Mouse (Mus musculus): ENCODE data around the gene Naa11.

Naa11 gene

DNA sequence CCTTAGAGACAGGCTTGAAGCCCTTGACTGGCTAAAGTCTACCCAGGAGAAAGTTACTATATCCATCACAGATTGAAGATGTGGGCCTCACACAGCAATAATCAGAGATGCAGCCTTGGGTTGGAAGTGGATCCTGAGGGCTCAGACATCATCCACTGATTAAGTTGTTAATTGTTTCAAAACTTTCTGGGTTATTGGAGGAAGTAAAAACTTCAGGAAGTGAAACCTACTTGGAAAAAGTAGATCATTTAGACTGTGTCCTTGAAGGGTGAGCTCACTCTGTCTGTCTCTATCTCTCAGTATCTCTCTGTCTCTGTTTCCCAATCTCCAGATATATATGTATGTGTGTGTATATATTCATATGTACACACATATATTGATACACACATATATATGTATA lies 47.0 kb downstream of the Naa11 start:
- DNase-seq (ENCODE audit: low read depth) = no peak

DNA sequence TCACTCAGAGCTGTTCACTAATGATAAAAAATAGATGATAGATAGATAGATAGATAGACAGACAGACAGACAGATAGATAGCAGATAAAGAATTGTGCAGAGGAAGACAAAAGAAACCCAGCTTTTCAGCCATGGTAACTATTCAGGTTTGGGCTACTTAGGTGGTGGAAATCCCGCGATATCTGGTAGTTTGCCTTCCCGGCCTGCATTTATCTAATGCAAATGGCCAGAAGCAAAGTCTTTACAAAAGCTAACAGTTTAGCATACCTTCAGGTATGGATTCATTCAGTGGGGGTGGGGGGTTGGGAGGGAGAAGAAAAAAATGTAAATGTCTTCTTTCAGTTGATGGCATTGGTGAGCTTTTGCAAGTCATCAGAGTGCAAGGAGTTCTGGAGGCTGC lies 48.0 kb downstream of the Naa11 start:
- no peak for DNase-seq (ENCODE audit: low read depth)

DNA sequence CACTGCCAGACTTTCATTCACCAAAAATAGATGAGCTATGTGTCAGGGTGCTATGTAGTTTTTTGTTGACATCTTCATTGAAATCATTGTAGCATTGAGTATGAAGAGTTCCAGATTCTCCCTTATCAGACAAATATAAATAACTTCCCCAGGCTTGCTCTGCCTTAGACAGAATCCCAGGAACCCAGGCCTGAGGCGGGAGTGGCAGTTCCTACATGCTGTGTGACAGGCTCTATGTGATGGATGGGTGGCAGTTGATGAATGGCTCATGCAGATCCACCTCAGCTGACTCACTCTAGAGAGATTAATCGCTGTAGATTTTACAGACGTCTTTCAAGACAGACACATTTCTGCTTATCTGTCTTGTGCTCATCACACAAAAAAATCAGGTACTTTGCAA lies 57.4 kb downstream of the Naa11 start:
- no peak for DNase-seq (ENCODE audit: low read depth)

Data from naive thymus-derived CD4-positive, alpha-beta T cell, adult 2 months (primary cell).